Mouse (Mus musculus) heart, embryonic 16.5 days (tissue): Measurements from ENCODE around the gene Cntnap5a. TPM values are rescaled to one million over a fixed set of nuclear protein-coding genes. Genes with fewer than 3 reads are reported as not detected.

Source experiments
- ATAC-seq: fragments of 200-750 bp; cut with Nextera tagmentation; replicated peaks from 2 replicates; pipeline ENCODE4 v1.8.0; 2017; ENCODE audit warnings: moderate number of reproducible peaks; ENCODE audit not compliant: insufficient read depth, low FRiP score; ENCODE audit errors: extremely low read depth
- H3K27ac ChIP-seq: fragments of 300-500 bp; sonication (generic); 2 replicates; pipeline ENCODE4 v1.5.1; 2014; ENCODE audit warnings: mild to moderate bottlenecking, low read length, control low read depth, moderate library complexity
- H3K27me3 ChIP-seq: fragments of 300-500 bp; sonication (generic); 2 replicates; pipeline ENCODE4 v1.6.1; 2014; ENCODE audit warnings: low read length, mixed read lengths; ENCODE audit not compliant: control insufficient read depth, insufficient read depth
- H3K36me3 ChIP-seq: fragments of 300-500 bp; sonication (generic); 2 replicates; pipeline ENCODE4 v1.6.1; 2014; ENCODE audit not compliant: control insufficient read depth, insufficient read depth
- H3K4me1 ChIP-seq: fragments of 300-500 bp; sonication (generic); 2 replicates; pipeline ENCODE4 v1.6.1; 2014; ENCODE audit warnings: low read length, mixed read lengths; ENCODE audit not compliant: control insufficient read depth, insufficient read depth
- H3K4me2 ChIP-seq: fragments of 300-500 bp; sonication (generic); 2 replicates; pipeline ENCODE4 v1.6.1; 2014; ENCODE audit warnings: low read depth, mild to moderate bottlenecking, control low read depth, low read length
- H3K4me3 ChIP-seq: fragments of 300-500 bp; sonication (generic); 2 replicates; pipeline ENCODE4 v1.5.1; 2014; ENCODE audit warnings: mild to moderate bottlenecking, control low read depth, low read length
- H3K9ac ChIP-seq: fragments of 300-500 bp; sonication (generic); 2 replicates; pipeline ENCODE4 v1.6.1; 2014; ENCODE audit warnings: low read length, control low read depth
- H3K9me3 ChIP-seq: fragments of 300-500 bp; sonication (generic); replicated peaks from 2 replicates; pipeline ENCODE4 v1.6.1; 2016; ENCODE audit warnings: low read length; ENCODE audit not compliant: control insufficient read depth
- WGBS: fragments of 180-500 bp; shearing (Covaris S2); extraction: QIAGEN DNeasy Blood & Tissue Kit; methylation state at CpG from one replicate; pipeline ENCODE4 v1.1.7; 2014; 5-methylcytosine and 5-hydroxymethylcytosine counted together
- polyA plus RNA-seq: library from polyadenylated mRNA; unstranded; fragments of >200 nt; fragmentation: Nextera tagmentation; extraction: Ambion mirVana; gene quantifications from 2 replicates; pipeline ENCODE4 v1.2.1, GENCODE M21; 2015

Gene Cntnap5a
- polyA plus RNA-seq, 1 experiment from 2014 or later, result not detected

DNA sequence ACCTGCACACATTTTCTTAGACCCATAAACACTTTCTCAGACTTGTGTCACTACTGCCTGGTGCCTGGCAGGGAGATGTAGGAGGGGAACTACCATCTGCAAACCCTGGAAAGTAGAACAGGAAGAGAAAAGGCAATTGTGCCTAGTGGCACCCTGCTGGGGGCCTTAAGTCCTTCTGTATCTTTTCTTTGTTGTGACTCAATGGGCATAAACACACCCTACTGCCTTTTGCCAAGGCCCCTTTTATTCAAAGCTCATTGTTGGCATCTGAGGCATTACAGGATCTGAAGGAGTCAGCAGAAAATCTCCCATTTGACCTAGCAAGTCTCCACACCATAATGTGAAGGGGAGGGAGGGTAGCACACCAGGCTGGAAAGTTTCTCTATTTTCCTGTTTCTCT is 682.2 kb downstream of the Cntnap5a start:
- Histone ChIP-seq H3K4me3 (no peak overlapping the region), H3K9ac (no peak overlapping the region), H3K27me3 (no peaks in the 10 kb centered on the region), H3K4me2 (no peak overlapping the region), H3K27ac (no peak overlapping the region), H3K4me1 (no peaks in the 10 kb centered on the region), H3K9me3 (no peaks in the 10 kb centered on the region), H3K36me3 (no peaks in the 10 kb centered on the region)
- no peak for ATAC-seq

DNA sequence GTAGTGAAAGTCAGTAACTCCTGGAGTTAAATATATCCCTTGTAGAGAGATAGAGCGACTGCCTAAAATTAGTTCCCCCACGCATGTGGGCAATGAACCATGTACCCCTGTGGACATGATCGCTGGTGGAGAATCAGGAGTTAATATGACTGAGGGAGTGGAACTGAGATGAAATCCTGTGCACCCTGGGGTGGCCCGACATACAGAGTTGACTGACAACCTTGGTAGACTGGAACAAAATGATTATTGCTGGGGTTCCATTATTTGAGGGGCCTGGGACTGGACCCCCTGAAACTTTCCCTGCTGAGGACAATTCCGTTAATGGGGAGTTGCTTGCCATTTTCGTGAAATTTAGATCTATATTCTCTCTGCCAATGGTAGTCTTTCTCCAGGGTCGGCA is 683.0 kb downstream of the Cntnap5a start:
- Histone ChIP-seq H3K27ac (no peak overlapping the region), H3K4me3 (no peak overlapping the region), H3K9ac (no peak overlapping the region), H3K4me2 (no peak overlapping the region), H3K4me1 (no peaks in the 10 kb centered on the region), H3K27me3 (no peaks in the 10 kb centered on the region), H3K9me3 (no peaks in the 10 kb centered on the region), H3K36me3 (no peaks in the 10 kb centered on the region)
- 66% methylated on average over 7 of the region's 7 CpGs for WGBS
- no peak for ATAC-seq

DNA sequence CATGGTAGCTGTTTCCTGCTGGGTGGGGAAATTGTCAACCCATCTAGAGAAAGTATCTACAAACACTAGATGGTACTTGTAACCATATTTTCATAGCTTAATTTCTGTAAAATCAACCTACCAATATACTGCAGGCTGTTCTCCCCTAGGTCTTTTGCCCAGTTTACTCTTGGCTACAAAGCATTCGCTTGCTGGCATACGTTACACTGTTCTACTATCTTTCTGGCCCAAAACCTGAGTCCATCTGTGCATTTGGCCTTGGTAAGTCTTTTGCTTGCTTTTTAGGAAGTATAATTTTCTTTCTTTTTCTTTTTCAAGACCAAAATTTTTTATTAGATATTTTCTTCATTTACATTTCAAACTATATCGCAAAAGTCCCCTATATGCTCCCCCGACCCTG is 686.3 kb downstream of the Cntnap5a start:
- Histone ChIP-seq H3K4me1 (no peaks in the 10 kb centered on the region), H3K27ac (no peak overlapping the region), H3K9me3 (no peaks in the 10 kb centered on the region), H3K9ac (no peak overlapping the region), H3K27me3 (no peaks in the 10 kb centered on the region), H3K36me3 (no peaks in the 10 kb centered on the region), H3K4me2 (no peak overlapping the region), H3K4me3 (no peak overlapping the region)
- WGBS, result 88% methylated on average over 4 of the region's 4 CpGs
- no peak for ATAC-seq

DNA sequence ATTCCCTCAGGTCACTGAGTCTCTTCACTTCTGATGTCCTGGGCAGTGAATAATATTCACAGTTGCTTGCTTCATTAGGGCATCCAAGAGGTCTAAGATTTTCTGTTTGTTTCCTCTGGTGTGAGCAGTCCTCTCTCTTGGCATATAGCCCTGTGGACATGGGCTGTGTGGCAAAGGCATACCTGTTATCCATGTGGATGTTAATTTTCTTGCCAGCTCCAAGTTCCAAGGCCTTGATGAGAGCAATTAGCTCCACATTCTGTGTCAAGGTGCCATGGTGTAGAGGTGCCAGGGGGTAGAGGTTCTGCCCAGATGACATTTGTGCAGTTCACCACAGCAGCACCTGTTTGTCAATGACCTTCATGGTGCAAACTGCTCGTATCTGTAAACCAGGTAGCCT is 689.0 kb downstream of the Cntnap5a start:
- no peaks in the 10 kb centered on the region for H3K9me3 ChIP-seq
- no peak overlapping the region for H3K4me3 ChIP-seq
- no peaks in the 10 kb centered on the region for H3K4me1 ChIP-seq
- no peak overlapping the region for H3K27ac ChIP-seq
- no peak overlapping the region for H3K9ac ChIP-seq
- no peak overlapping the region for H3K4me2 ChIP-seq
- no peak for ATAC-seq
- no peaks in the 10 kb centered on the region for H3K27me3 ChIP-seq
- WGBS, result 58% methylated on average over 1 of the region's 1 CpGs
- no peaks in the 10 kb centered on the region for H3K36me3 ChIP-seq

DNA sequence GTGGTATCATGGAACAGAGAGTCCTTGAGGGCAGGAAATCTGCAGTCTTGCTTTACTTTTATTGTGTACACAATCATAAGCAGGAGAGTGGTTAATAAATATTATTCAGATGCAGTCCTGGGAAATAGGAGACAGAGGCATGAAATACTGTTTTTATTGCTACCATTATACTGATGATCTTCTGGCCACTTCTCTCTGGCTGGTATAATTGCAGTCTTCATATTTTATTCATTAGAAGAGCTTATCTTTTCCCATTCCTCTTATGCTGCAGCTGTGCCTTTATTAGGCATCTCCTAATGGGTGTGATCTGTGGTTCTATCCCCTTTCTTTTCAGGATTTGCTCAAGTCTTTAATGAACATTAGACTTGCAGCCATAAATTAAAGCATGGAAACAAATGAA is 707.8 kb downstream of the Cntnap5a start:
- no peak for ATAC-seq
- no peaks in the 10 kb centered on the region for H3K4me1 ChIP-seq
- H3K27me3 ChIP-seq, result no peaks in the 10 kb centered on the region

DNA sequence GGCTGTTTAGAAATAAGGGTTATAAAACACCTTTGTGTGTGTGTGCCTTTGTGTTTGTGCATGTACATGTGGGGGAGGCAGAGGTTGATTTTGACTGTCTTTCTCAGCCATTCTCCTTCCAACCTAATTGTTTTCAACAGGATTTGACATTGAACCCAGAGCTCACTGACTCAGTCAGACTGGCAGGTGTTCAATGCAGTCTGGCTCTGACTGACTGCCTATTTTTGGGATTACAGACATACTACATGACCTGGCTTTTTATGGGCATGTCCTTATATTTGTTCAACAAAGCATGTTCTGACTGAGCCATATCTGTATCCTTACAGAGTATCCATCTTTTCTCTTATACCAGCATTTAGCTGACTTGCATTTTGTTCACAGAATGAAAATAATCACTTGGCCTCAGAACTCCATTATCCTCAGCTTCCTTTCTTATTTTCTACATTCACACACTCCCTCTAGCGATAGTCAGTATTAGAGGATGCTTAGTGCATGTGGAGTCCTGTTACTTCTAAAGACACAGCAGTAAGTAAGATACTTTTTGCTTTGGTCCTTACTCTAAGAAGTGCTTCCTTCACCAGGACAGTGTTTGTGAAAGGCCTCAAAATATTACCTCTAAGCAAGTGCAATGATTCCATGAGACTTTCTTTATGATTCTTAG is 717.6 kb downstream of the Cntnap5a start:
- no peaks in the 10 kb centered on the region for H3K36me3 ChIP-seq
- no peak overlapping the region for H3K9ac ChIP-seq
- H3K9me3 ChIP-seq, result no peaks in the 10 kb centered on the region
- 63% methylated on average over 1 of the region's 1 CpGs for WGBS
- H3K27me3 ChIP-seq, result no peaks in the 10 kb centered on the region
- ATAC-seq, result no peak
- no peak overlapping the region for H3K27ac ChIP-seq
- H3K4me1 ChIP-seq, result no peaks in the 10 kb centered on the region
- H3K4me3 ChIP-seq, result no peak overlapping the region
- no peak overlapping the region for H3K4me2 ChIP-seq

More for the DNA sequence above, 707.8 kb downstream of the Cntnap5a start:
- Histone ChIP-seq H3K9ac (no peak overlapping the region), H3K4me2 (no peak overlapping the region), H3K4me3 (no peak overlapping the region), H3K36me3 (no peaks in the 10 kb centered on the region), H3K27ac (no peak overlapping the region), H3K9me3 (no peaks in the 10 kb centered on the region)

DNA sequence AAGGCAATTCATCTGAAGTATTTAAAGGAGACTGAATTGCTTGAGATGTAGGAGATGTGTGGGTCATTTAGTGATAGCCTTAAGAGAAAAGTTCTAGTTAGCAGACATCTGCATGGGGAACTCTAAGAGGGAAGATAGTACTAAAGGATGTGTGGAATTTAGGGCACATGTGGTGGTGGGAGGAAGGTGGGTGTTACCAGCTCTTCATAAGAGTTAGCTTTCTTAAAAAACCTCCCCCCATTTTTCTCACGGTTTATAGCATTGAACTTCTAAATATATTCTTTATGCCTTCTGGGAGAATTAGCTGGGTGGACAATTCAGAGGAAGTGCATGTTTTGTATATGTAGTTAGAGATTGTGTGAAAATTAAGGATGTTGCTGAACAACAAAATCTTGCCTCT is 725.3 kb downstream of the Cntnap5a start:
- Histone ChIP-seq H3K4me1 (no peaks in the 10 kb centered on the region), H3K27me3 (no peaks in the 10 kb centered on the region), H3K9me3 (no peaks in the 10 kb centered on the region), H3K4me2 (no peak overlapping the region), H3K4me3 (no peak overlapping the region), H3K36me3 (no peaks in the 10 kb centered on the region), H3K9ac (no peak overlapping the region), H3K27ac (no peak overlapping the region)
- ATAC-seq, result no peak
- WGBS, result 77% methylated on average over 1 of the region's 1 CpGs

DNA sequence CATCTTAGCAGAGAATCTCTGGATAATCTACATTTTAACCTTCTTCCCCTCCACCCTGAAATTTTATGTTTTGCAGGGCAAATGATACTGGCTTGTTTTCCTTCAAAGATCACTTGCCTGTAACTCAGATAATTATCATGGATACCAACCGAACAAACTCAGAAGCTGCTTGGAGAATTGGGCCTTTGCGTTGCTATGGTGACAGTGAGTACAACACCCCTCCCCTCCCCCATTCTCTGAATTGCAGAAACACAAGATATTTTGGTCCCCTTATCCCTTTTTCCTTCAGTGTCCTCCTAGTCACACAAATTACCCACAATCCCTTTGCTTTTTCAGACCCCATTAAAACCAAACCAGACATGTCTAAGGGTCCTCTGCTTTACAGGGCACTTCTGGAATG is 743.8 kb downstream of the Cntnap5a start:
- Histone ChIP-seq H3K4me1 (no peaks in the 10 kb centered on the region), H3K4me3 (no peak overlapping the region), H3K4me2 (no peak overlapping the region), H3K36me3 (no peaks in the 10 kb centered on the region), H3K27ac (no peak overlapping the region), H3K27me3 (no peaks in the 10 kb centered on the region), H3K9me3 (no peaks in the 10 kb centered on the region), H3K9ac (no peak overlapping the region)
- no peak for ATAC-seq
- WGBS, result 62% methylated on average over 2 of the region's 2 CpGs

DNA sequence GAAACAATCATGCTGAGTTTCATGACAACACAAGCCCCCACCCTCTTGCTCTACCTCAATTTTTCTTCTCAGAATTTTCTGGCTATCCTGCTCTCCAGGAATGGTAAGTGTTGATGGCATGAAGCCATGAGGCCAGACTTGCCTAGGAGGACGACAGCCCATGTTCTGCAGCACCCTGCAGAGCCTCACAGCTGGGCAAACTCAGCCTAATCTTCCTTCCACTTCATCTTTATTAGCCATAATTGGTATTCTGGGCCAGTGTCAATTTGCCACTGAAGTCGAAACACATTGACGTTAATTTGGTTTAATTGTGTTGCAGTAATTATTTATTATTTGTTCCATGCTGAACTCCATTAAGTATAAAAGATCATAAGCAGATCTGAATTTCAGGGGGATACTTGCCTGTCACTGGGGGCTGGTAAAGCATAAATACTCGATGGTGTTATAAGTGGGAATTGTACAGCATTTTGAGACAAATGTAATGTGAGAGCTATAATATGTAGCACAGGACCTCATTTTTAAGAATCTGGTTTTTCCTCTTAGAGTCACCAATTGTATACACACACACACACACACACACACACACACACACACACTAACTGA is 770.7 kb downstream of the Cntnap5a start:
- Histone ChIP-seq H3K27ac (no peak overlapping the region), H3K4me3 (no peak overlapping the region), H3K4me2 (no peak overlapping the region), H3K36me3 (no peaks in the 10 kb centered on the region), H3K27me3 (no peaks in the 10 kb centered on the region), H3K9me3 (peaks cover 3% of the 10 kb centered on the region; the same call in 1 of the 2 replicates), H3K4me1 (no peaks in the 10 kb centered on the region), H3K9ac (no peak overlapping the region)
- no peak for ATAC-seq
- 64% methylated on average over 4 of the region's 4 CpGs for WGBS
